Mouse (Mus musculus) heart, embryonic 14.5 days (tissue): ENCODE measurements around the gene Slc5a3. TPM values are rescaled to one million over a fixed set of nuclear protein-coding genes. Genes with fewer than 3 reads are reported as not detected.

Experiments used
- ATAC-seq: fragments of 200-750 bp; cut with Nextera tagmentation; 2 replicates; pipeline ENCODE4 v1.8.0; 2017; ENCODE audit warnings: low read depth, moderate TSS enrichment; ENCODE audit not compliant: insufficient number of reproducible peaks, insufficient read depth, low FRiP score
- H3K27ac ChIP-seq, 2 experiments: fragments of 200-500 bp in 1 of 2; fragments of 300-500 bp in 1 of 2; sonication (generic) in 1 of 2; replicated peaks in 1 of 2; 2 replicates each; pipeline ENCODE4 v1.5.1; 2012 to 2014; ENCODE audit warnings: low read depth in 2 of 2, low read length in 2 of 2, control low read depth in 1 of 2, mild to moderate bottlenecking in 1 of 2, mixed read lengths in 1 of 2; ENCODE audit not compliant: control insufficient read depth in 1 of 2, insufficient read depth in 1 of 2
- H3K27me3 ChIP-seq: fragments of 300-500 bp; sonication (generic); 2 replicates; pipeline ENCODE4 v1.6.1; 2014; ENCODE audit warnings: mild to moderate bottlenecking, low read length, control low read depth; ENCODE audit not compliant: control insufficient read depth, insufficient read depth
- H3K36me3 ChIP-seq: fragments of 300-500 bp; sonication (generic); 2 replicates; pipeline ENCODE4 v1.6.1; 2014; ENCODE audit warnings: mild to moderate bottlenecking, control low read depth, low read length, mixed read lengths; ENCODE audit not compliant: control insufficient read depth, insufficient read depth
- H3K4me1 ChIP-seq, 2 experiments: fragments of 200-500 bp in 1 of 2; fragments of 300-500 bp in 1 of 2; sonication (generic) in 1 of 2; 2 replicates each; pipeline ENCODE4 v1.6.1; 2012 to 2014; ENCODE audit warnings: low read length in 2 of 2, control low read depth in 1 of 2, mixed read lengths in 1 of 2; ENCODE audit not compliant: control insufficient read depth in 2 of 2, insufficient read depth in 2 of 2
- H3K4me2 ChIP-seq: fragments of 300-500 bp; sonication (generic); 2 replicates; pipeline ENCODE4 v1.6.1; 2014; ENCODE audit warnings: mild to moderate bottlenecking, low read length
- H3K4me3 ChIP-seq, 2 experiments: fragments of 200-500 bp in 1 of 2; fragments of 300-500 bp in 1 of 2; sonication (generic) in 1 of 2; 2 replicates each; pipeline ENCODE4 v1.5.1; 2012 to 2014; ENCODE audit warnings: low read length in 2 of 2, mild to moderate bottlenecking in 2 of 2, control low read depth in 1 of 2, low read depth in 1 of 2, moderate library complexity in 1 of 2; ENCODE audit not compliant: control insufficient read depth in 1 of 2, insufficient read depth in 1 of 2
- H3K9ac ChIP-seq: fragments of 300-500 bp; sonication (generic); 2 replicates; pipeline ENCODE4 v1.6.1; 2014; ENCODE audit warnings: mild to moderate bottlenecking, low read length
- H3K9me3 ChIP-seq: fragments of 300-500 bp; sonication (generic); 2 replicates; pipeline ENCODE4 v1.6.1; 2016; ENCODE audit warnings: low read length, control low read depth; ENCODE audit not compliant: control insufficient read depth
- WGBS: fragments of 180-500 bp; shearing (Covaris S2); extraction: QIAGEN DNeasy Blood & Tissue Kit; methylation state at CpG from one replicate; pipeline ENCODE4 v1.1.7; 2014; 5-methylcytosine and 5-hydroxymethylcytosine counted together
- polyA plus RNA-seq: library from polyadenylated mRNA; unstranded; fragments of >200 nt; fragmentation: Nextera tagmentation; extraction: Ambion mirVana; gene quantifications from 2 replicates; pipeline ENCODE4 v1.2.1, GENCODE M21; 2014

The Slc5a3 gene
- polyA plus RNA-seq, 1 experiment from 2014 or later: 6.1 TPM

DNA sequence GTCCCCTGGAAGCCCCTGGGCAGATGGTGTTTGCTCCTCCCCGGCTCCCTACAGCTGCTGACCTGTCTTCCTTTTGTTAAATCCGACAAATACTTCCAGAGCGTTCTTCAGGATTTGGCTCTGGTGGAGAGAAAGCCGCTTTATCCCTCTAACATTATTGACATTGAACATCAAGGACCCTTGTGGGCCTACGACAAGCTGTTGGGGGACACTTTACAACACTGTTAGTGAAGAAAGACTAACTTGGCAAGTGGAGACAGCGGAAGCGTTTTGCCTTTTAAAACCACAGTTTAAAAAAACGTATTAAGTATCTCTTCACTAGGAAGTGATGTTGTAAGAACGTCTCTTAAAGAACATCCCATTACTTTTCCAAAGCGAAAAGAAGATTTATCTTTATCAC is 5.6 kb upstream of the Slc5a3 start:
- no peak for ATAC-seq
- Histone ChIP-seq H3K9ac (no peak overlapping the region), H3K4me3 (no peak overlapping the region), H3K9me3 (peaks cover 11% of the 10 kb centered on the region), H3K4me2 (no peak overlapping the region), H3K27ac (no peak overlapping the region), H3K4me1 (peaks cover 7 to 18% of the 10 kb centered on the region in 2 experiments; a peak in 3 of 4 replicates), H3K27me3 (no peaks in the 10 kb centered on the region), H3K36me3 (no peaks in the 10 kb centered on the region)
- 75% methylated on average over 10 of the region's 10 CpGs for WGBS

DNA sequence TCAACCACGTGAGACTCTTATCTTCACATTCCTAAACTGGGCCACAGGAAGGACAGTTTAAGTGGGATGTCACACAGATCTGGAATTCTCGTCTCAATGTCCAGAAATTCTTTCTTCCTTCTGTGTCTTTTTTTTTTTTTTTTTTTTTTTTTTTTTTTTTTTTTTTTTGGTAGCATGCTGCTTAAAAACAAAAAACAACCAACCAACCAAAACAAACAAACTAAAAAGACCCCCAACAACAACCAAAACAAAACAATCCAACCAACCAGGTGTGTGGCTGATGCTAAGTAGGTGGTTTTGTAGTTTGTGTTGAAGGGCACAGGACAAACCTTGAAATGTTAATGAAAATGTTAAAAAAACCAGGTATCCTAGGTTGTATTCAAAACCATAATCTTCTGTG is 1.4 kb upstream of the Slc5a3 start:
- H3K36me3 ChIP-seq: peaks cover 21% of the 10 kb centered on the region
- ATAC-seq: no peak
- WGBS: 9% methylated on average over 2 of the region's 2 CpGs

DNA sequence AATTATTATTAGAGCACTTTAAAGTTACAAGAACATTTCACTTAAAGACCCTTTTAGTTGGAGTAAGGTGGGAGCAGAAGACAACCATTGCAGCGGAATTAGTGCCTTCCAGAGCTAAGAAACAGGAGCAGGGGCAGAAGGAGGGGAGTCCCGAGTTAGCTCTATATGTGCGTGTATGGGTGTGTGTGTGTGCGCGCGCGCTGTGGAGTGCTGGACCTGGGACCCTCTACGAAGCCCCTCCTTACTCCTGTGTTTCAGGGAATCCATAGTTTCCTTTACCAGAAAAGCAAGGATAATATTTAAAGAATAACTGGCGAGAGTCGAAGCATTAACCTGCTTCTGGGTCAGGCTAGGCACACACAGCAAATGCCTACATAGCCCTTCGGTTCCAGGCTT is 668 bp upstream of the Slc5a3 start:
- no peak for ATAC-seq
- WGBS: 3% methylated on average over 11 of the region's 11 CpGs

More for the DNA sequence above, 1.4 kb upstream of the Slc5a3 start:
- Histone ChIP-seq H3K27me3 (no peaks in the 10 kb centered on the region), H3K9ac (no peak overlapping the region), H3K27ac (no peak overlapping the region), H3K9me3 (peaks cover 11% of the 10 kb centered on the region), H3K4me2 (no peak overlapping the region), H3K4me1 (peaks cover 5 to 27% of the 10 kb centered on the region in 2 experiments; a peak in 3 of 4 replicates), H3K4me3 (no peak overlapping the region)

DNA sequence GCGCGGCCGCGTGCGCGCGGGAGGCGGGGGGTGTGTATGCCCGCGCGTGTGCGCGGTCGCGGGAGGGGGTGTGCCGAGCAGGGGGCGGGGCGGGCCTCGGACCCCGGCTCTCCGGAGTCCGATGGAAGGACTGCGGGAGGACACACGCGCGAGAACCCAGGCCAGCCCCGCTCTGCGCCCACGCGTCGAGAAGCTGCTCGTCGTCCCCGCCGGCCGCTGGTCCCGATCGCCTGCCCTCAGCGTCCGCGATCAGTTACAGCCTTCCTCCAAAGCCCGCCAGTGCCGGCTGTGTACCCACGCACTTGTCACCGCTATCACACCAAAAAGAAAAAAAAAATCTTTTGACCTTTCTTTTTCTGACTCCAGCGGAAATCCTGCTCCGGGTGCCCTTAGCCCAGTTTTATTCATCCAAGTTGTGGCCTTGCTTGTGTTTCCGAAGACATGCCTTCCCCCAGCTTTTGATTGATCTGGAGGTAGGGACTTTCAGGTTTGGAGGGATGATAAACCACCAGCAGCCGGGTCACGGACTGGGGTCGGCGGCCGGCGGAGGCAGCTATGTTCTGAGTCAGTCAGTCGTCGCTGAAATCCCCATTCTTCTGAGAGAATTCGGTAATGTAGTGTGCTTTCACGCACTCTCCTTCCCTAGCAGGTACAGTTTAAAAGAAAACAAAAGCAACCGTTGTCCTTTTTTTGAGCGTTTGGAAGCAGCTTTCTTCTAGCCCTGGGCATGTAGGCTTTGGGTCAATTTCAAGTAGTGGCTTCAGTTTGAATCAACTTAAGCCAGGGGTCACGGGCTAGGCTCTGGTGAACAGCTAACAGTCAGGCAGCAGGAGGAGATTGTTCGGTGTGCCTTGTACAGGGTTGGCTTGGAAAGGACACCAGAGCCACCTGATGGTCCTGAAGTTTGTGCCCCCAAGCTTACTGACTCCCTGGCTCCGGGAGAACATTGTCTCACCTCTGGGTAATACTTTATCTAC is 810 bp downstream of the Slc5a3 start:
- Histone ChIP-seq H3K9me3 (peaks cover 7% of the 10 kb centered on the region), H3K36me3 (peaks cover 41% of the 10 kb centered on the region), H3K27me3 (no peaks in the 10 kb centered on the region), H3K4me3 (peak overlapping the region; percentile 85 to 95), H3K9ac (peak overlapping the region; percentile 91), H3K4me2 (peak overlapping the region; percentile 95), H3K27ac (peak overlapping the region in 1 of 2 experiments; percentile 82; a peak in 2 of 4 replicates), H3K4me1 (peaks cover 5 to 27% of the 10 kb centered on the region in 2 experiments; a peak in 3 of 4 replicates)
- no peak for ATAC-seq
- 2% methylated on average over 57 of the region's 63 CpGs for whole genome bisulfite sequencing

More for the DNA sequence above, 668 bp upstream of the Slc5a3 start:
- Histone ChIP-seq H3K9ac (peak overlapping the region; percentile 91), H3K27ac (peak overlapping the region; percentile 82), H3K4me3 (peak overlapping the region; percentile 85 to 95), H3K9me3 (peaks cover 11% of the 10 kb centered on the region), H3K4me2 (peak overlapping the region; percentile 95), H3K4me1 (peaks cover 5 to 27% of the 10 kb centered on the region in 2 experiments; a peak in 3 of 4 replicates), H3K27me3 (no peaks in the 10 kb centered on the region), H3K36me3 (peaks cover 28% of the 10 kb centered on the region)

DNA sequence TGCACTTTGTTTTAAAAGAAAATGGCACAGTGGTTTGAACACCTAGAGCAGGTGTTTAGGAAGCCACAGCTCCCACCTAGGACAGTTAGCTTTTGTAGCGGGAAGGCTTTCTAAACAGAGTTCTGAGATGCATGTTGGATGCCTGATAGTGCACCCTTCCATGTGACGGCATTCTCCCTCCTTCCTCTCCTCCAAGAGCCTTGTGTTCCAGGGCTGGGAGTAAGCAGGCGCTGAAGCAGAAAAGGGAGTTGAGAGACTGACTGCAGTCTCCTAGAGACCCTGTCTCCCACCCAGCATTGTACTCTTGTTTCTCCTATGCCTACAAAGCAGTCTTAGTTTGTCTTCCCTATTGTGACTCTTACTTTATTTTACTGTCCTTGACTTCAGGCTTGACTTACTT is 2.1 kb downstream of the Slc5a3 start:
- Histone ChIP-seq H3K4me1 (peaks cover 5 to 33% of the 10 kb centered on the region in 2 experiments; a peak in 3 of 4 replicates), H3K27ac (no peak overlapping the region), H3K36me3 (peaks cover 45% of the 10 kb centered on the region), H3K27me3 (no peaks in the 10 kb centered on the region), H3K4me2 (peak overlapping the region; percentile 95; the same call in 1 of the 2 replicates), H3K9me3 (no peaks in the 10 kb centered on the region), H3K4me3 (no peak overlapping the region), H3K9ac (peak overlapping the region; percentile 11)
- WGBS: 77% methylated on average over 3 of the region's 3 CpGs
- no peak for ATAC-seq

DNA sequence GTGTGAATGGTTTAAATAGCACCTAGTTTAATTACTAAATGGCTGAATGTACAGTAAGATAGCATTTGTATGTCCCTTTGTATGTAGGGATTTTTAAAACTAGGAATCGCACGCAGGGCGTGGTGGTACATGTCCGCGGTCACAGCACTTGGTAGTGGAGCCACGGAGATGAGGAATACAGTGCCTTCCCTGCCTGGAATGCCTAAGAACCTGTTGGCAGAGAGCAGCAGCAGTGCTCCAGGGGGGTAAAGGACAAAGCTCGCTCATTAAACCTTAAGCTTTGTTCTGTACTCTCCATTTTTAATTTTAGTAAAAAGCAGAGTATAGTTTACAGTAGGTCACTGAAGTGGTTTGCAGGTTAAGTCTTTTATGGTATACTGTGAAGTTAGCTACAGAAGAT is 3.5 kb downstream of the Slc5a3 start:
- Histone ChIP-seq H3K27ac (no peak overlapping the region), H3K9me3 (no peaks in the 10 kb centered on the region), H3K27me3 (no peaks in the 10 kb centered on the region), H3K9ac (no peak overlapping the region), H3K36me3 (peaks cover 57% of the 10 kb centered on the region), H3K4me3 (no peak overlapping the region), H3K4me1 (peaks cover 2 to 30% of the 10 kb centered on the region in 2 experiments; a peak in 2 of 4 replicates), H3K4me2 (no peak overlapping the region)
- 95% methylated on average over 7 of the region's 7 CpGs for WGBS
- no peak for ATAC-seq

DNA sequence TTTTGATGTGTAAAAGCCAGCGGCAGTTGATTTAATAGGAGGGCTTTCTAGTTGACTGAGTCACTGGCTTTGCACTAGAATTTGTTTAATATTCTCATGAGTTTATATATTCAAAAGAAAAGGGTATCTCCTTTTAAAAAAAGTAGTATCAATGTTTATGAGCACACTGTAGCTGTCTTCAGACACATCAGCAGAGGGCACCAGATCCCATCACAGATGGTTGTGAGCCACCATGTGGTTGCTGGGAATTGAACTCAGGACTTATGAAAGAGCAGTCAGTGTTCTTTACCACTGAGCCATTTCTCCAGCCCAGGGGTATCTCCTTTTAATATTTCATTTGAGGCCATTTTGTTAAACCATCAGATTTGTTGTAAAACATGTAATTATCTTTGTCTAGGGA is 4.7 kb downstream of the Slc5a3 start:
- no peaks in the 10 kb centered on the region for H3K27me3 ChIP-seq
- no peak for ATAC-seq
- no peak overlapping the region for H3K27ac ChIP-seq
- no peak overlapping the region for H3K4me2 ChIP-seq
- no peak overlapping the region for H3K4me3 ChIP-seq
- WGBS: 96% methylated on average over 1 of the region's 1 CpGs
- peaks cover 0 to 21% of the 10 kb centered on the region in 2 experiments; a peak in 2 of 4 replicates for H3K4me1 ChIP-seq
- no peak overlapping the region for H3K9ac ChIP-seq
- no peaks in the 10 kb centered on the region for H3K9me3 ChIP-seq
- peaks cover 70% of the 10 kb centered on the region for H3K36me3 ChIP-seq
